Mouse (Mus musculus): ENCODE results near the gene Foxo6. TPM values are rescaled to one million over a fixed set of nuclear protein-coding genes. Genes with fewer than 3 reads are reported as not detected.

Foxo6 gene
- 0.07 and 0.12 TPM in 2 replicates for polyA plus RNA-seq (2015; fragmentation: Nextera tagmentation; extraction: Ambion mirVana)

DNA sequence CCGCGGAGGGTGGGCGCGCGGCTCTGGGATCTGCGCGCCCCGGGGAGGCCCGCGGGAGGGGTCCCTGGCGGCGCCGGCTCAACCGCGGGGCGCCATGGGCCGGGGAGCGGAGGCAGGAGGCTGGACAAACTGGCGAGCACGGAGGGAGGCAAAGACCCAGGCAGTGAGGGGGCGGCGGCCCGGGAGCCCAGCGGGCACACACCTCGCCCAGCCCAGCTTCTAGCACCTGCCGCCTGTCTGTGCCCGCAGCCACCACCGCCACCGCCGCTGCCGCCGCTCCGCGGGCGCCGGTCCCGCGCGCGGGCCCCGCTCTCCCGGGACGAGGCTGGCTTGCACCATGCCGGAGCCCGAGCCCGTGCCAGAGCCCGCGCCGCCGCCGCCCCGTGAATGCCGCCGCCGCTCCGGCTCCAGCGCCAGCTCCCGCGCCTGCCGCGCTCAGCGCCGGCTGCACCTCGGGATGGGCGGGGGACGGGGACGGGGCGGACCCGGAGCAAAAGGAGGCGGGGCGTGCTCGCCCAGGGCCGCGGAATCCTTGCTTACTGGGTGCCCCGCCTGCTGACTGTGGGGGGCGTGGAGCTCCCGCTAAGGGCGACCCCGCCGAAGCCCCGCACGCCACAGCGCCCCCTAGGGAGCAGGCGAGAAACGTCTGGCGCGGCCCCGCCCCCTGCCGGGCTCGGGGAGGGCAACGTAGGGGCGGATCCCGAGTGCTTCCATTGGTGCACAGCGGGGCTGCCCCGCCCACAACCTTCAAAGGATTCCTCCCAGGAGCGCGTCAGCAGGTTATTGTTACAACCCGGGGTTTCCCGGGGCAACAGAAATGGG is at the start of gene Foxo6:
Gene Foxo6 (minus strand): TSS at position 60 of the 822 bp plus-strand sequence.

Other genes starting within 250 kb of the Foxo6 start
- gene AL607142.1, start 222.4 kb downstream of the Foxo6 start, polyA plus RNA-seq (2015; fragmentation: Nextera tagmentation; extraction: Ambion mirVana): not detected in 2 replicates
- gene Edn2, start 126.1 kb downstream of the Foxo6 start, polyA plus RNA-seq (2015; fragmentation: Nextera tagmentation; extraction: Ambion mirVana): 0.23 and 0.32 TPM in 2 replicates
- 12.4 and 13.9 TPM in 2 replicates for gene Scmh1, start 117.9 kb upstream of the Foxo6 start, polyA plus RNA-seq (2015; fragmentation: Nextera tagmentation; extraction: Ambion mirVana)
- gene Slfnl1, start 244.9 kb upstream of the Foxo6 start, polyA plus RNA-seq (2015; fragmentation: Nextera tagmentation; extraction: Ambion mirVana): not detected in 2 replicates